26 mouse cellular contexts compared by ENCODE assay signal in the genomic region with DNA sequence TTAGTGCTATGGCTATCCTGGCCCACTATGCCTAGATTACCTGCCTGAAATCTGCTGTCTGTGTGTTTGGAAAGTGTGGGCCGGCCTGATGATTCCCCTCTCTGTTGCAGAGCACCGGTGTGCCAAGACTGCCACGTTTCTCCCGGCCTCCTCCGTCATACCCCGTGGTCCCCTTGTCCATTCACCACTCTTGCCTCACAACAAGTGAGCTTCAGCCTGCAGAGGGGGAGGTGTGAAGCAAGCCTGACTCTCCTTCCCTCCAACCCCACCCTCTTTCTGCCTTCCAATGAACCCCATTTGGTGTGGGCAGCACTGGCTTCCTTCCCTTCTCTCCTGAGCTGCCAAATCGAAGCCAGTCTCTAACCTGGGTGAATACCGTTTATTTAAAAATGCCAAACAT.
"Had no signal": no experiment of that assay in that cellular context is flagged by ENCODE, and none has a peak within 500 bp of the region (broad histone marks: within the 10 kb centered on the region; RNA-seq: fewer than 3 reads in every experiment).

No protein-coding gene starts in this region.

- H3K36me3 ChIP-seq: heart, embryonic 13.5 days; heart, embryonic 15.5 days; hindbrain, embryonic 10.5 days; hindbrain, embryonic 12.5 days; intestine, embryonic 15.5 days; limb, embryonic 13.5 days; limb, embryonic 15.5 days; liver, embryonic 12.5 days had no signal

- H3K9me3 ChIP-seq: heart, embryonic 13.5 days; heart, embryonic 15.5 days; hindbrain, embryonic 10.5 days; hindbrain, embryonic 12.5 days; intestine, embryonic 15.5 days; limb, embryonic 13.5 days; limb, embryonic 15.5 days; liver, embryonic 12.5 days had no signal

- ATAC-seq: hindbrain, embryonic 16.5 days; inflammation-experienced regulatory T-cells, adult 6 months; intestine, embryonic 15.5 days; intestine, postnatal 0 days; liver, embryonic 12.5 days had no signal

- H3K4me3 ChIP-seq: heart, embryonic 13.5 days; heart, embryonic 15.5 days; hindbrain, embryonic 10.5 days; hindbrain, embryonic 12.5 days; intestine, embryonic 15.5 days; layer of hippocampus, adult 2 months; left cerebral cortex, adult 2 months; limb, embryonic 13.5 days; limb, embryonic 15.5 days; liver, embryonic 12.5 days had no signal

- H3K27ac ChIP-seq: heart, embryonic 13.5 days; heart, embryonic 15.5 days; hindbrain, embryonic 10.5 days; hindbrain, embryonic 12.5 days; hindbrain, embryonic 14.5 days; intestine, embryonic 15.5 days; layer of hippocampus, adult 2 months; left cerebral cortex, adult 2 months; limb, embryonic 13.5 days; limb, embryonic 15.5 days; liver, embryonic 12.5 days had no signal

- H3K4me1 ChIP-seq: heart, embryonic 15.5 days; hindbrain, embryonic 10.5 days; hindbrain, embryonic 12.5 days; intestine, embryonic 15.5 days; limb, embryonic 15.5 days; liver, embryonic 12.5 days had no signal

- DNase-seq: gastrocnemius, postnatal 14 days; gastrocnemius, postnatal 36 days; heart, adult 18-20 months; heart, postnatal 14 days; heart, postnatal 4 days; kidney, adult 18-20 months; kidney, adult 8-10 months; kidney, postnatal 10 days; kidney, postnatal 25 days; kidney, postnatal 4 days; left cerebral cortex, postnatal 4 days had no signal

- H3K4me2 ChIP-seq: heart, embryonic 11.5 days; heart, embryonic 13.5 days; heart, embryonic 15.5 days; hindbrain, embryonic 12.5 days; hindbrain, embryonic 14.5 days; intestine, embryonic 15.5 days; limb, embryonic 13.5 days; limb, embryonic 15.5 days; liver, embryonic 12.5 days had no signal

- H3K9ac ChIP-seq: heart, embryonic 13.5 days; heart, embryonic 15.5 days; hindbrain, embryonic 12.5 days; hindbrain, embryonic 14.5 days; intestine, embryonic 15.5 days; limb, embryonic 13.5 days; limb, embryonic 15.5 days; liver, embryonic 12.5 days had no signal

- H3K27me3 ChIP-seq: heart, embryonic 15.5 days; intestine, embryonic 15.5 days had no signal
